Mouse (Mus musculus) kidney, adult 8-10 months (tissue): ENCODE results near the gene Tcf12.

Source experiments
- DNase-seq, 2 experiments: peaks; one replicate each; pipeline ENCODE4 v3.0.0; 2022

Tcf12 gene

DNA sequence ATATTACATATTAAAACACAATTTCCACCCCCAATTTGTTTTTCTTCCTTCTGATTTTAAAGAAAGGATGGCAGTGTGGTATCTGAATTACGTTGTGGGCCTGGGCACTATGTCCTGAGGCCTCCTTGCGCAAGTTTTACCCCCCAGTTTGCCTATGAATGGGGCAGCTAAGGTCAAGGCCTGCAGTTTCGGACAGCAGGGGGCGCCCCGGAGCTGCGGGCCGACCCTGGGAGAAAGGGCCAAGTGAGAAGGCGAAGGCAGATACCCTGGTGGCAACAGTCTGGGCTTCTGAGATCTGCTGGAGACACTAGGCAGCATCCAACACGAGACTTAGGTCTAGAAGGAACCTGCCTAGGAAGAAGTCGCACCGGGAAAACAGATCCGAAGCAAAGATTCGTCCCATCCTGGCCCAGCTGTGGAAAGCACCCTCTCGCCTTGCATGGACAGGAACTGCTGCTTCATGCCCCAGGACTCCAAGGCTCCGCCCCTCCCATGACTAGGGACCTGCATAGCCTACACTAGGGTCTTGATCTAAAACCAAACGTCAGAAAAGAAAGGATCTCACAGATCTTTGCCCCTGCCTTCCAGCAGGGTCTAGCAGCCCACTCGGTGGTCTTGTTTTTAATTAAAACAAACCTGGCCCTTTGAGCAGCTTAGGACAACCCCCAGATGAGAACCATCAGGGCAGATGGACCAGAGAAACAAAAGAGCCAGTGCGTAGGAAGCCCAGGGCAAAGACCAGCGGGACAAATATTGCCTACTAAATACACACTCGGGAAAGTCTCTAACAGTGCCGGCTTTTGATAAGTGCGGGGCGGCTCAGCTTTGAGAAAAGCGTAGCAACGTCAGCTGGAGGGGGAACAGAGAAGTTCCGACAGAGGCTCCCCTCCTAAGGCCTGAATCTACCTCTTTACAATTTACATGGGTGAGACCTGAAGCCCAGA, 279.6 kb downstream of the Tcf12 start:
- DNase-seq: peak in 1 of 2 experiments; percentile 66

DNA sequence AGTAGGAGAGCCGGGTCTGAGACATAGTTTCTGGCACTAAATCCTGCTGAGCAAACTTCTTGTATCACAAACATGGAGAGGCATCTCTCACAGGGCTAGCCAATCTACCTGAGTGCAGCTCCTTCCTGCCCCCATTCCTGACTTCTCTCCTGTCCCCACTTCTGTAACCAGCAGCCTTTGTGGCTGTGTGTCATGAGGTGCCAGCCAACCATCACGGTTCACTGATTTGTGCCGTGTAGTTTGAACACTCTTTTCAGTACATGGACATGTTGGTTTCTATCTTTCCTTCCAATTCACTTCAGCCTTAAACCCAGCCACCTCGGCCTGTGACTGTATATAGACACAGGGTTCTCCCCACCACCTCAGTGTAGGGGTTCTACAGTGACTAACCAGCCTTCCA, 280.7 kb downstream of the Tcf12 start:
- peak in 1 of 2 experiments; percentile 18 for DNase-seq

DNA sequence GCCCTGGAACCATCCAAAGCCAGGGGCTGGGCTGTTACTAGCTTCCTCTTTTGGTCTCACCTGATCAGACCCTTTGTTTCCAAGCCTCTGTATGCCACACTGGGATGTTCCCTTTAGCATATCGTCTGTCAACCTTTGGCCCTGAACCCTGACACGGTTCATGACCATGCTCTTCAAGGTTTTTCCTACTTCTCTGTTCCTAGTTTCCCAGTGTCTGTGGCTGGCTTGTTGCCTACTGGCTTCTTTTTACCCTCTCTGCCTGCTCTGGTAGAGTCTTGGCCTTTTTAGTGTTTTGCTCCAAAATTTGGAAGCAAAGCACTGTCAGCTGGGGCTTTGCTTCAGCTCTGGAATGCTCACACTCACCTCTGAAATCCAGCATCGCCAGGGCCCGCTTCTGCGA, 281.3 kb downstream of the Tcf12 start:
- no peak for DNase-seq

DNA sequence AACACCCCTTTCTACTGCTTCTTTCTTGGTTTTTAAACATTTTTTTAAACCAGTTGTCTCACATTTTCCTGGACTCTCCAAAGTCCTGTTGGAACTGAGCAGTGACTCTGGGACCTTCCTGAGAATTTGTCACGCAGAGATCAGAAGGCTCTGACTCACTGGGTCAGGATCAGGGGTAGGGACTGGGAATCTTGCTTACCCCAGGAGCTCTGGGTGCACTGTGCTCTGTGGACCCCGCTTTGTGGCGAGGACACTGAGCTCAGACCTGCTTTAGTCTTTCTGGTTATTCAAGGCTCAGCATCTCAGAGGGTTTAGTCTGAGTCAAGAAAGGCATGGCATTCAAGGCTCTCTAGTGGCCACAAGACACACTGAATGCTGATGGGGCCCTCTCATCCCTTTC, 281.9 kb downstream of the Tcf12 start:
- DNase-seq: no peak

DNA sequence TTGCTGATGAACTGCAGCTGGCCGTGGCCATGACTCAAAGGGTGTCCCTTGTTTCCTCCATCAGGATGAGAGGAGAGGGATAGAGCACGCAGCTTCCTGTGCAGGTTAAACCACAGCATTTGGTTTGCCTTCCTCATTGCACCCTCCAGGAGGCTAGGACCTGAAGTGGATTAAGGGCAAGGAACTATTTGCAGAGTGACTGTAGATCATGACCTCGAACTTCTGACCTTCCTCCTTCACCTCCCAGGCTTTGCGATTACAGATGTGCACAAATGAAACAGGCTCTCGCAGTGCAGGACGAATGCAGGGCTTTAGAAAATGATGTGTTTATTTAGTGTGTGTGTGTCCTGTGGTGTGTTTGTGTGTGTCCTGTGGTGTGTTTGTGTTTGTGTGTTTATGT, 282.5 kb downstream of the Tcf12 start:
- DNase-seq: no peak

DNA sequence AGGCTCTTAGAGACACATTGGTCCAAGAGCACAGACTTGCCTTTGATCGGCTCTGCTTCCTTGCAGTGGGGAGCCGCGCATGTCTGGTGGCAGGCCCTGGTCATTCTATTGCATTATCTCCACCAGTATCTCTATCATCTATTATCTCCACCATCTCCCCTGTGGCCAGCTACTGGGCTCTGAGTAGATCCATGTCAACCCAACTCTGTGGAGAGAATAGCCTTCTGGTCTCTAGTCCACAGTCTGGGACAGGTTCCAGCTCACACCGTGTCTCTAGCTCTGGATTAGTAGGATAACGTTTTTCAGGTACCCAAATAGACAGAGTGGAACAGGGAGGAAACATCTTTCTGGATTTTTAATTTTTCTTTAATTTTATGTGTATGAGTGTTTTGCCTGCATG, 284.3 kb downstream of the Tcf12 start:
- DNase-seq: no peak

DNA sequence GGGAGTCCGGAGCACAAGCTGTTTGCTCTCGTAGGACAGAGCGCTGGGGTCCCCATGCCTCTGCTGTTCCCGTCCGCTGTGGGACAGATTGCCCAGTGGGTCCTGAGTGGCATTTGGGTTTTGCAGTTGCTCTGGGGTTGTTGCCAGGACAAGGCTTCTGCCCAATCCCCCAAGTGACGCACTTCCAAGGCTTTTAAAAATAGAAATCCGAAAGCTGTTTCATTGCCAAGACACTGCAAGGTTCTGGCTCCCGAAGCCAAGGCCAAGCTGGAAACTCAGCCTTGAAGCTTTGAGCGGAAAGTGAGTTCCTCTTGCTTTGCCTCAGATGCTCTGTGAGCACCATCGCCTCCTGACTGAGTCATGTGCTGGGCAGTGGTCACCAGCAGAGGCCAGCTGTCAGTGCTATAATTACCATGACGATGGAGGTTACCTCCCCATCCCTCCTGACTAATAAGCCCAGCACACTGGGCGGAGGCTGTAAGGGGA, 285.6 kb downstream of the Tcf12 start:
- peak; percentile 39 for DNase-seq

DNA sequence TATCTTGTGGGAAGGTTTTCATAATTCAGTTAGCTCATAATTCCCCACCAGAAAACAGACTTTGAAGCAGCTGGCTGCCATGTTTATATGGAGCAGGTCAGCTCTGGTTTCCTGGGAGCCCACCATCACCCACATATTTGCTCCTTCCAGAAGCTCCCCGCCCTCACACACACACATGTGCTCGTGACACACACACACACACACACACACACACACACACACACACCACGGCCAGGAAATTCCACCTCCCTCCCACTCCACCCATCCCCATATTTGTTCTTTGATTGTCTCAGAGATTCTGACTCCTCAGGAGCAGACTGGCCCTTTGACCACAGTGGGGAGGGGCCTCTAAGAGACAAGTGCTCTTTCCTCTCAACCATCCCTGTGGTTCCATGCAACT, 289.7 kb downstream of the Tcf12 start:
- DNase-seq: no peak

DNA sequence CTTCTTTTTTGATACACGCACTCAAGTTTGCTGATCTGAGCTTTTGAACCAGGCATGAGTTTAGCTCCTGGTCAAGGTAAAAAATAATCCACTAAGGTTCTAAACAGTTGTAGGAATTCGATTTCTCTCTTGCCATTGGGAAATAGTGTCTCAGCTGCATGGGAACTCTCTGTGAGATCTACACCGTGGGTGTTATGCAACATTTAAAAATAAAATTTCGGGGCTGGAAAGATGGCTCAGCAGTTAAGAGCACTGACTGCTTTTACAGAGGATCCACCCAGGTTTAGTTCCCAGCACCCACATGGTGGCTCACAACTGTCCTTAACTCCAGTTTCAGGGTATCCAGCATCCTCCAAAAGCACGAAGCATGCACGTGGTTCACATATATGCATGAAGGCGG, 293.2 kb downstream of the Tcf12 start:
- DNase-seq: no peak

DNA sequence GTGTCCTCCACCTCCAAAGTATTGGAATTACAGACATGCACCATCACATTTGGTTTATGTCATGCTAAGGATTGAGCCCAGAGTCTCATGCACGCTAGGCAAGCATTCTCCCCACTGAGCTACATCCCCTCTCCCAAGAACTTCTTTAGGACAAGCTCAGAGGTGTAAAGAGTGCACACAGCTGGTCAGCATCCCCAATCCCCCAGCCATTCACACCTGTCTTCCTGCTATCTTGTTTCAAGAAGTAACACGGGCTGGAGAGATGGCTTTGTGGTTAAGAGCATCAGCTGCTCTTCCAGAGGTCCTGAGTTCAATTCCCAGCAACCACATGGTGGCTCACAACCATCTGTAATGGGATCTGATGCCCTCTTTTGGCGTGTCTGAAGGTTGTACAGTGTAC, 295.6 kb downstream of the Tcf12 start:
- no peak for DNase-seq

DNA sequence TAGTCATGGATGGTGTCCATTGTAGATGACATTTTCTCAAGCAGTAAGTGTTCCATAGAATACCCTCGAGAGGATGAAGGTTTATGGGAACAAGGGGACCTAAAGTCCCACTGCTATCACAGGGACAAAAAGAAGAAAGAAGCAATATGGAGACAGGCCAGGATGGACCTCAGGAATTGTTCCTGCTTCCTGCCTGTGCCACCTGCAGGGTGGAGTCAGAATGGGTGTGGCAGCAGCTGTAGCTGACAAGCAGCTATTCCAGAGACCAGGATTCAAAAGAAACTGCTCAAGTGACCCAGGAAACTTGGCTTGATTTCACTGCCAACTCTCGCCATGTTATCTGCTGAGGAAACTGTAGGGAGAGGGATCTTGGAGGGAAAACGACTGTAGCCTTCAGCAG, 298.1 kb downstream of the Tcf12 start:
- DNase-seq: no peak

DNA sequence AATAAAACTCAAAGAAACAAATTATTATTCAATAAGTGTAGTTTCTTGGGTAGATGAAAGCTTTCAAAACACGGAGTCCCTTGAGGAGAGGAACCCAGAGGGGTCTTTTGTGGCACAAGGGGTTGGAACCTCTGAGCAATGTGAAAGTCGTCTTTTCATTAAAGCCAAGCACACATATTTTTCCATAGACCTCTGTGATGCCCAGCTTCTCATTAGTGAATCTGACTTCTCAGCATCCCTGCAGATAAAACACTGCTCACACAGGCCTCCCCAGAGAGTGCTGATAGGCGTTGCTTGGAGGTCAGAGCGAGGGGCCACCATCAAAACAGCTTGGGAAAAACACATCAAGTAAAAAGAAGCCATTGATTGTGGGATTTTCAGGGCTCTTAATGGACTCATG, 298.8 kb downstream of the Tcf12 start:
- no peak for DNase-seq

DNA sequence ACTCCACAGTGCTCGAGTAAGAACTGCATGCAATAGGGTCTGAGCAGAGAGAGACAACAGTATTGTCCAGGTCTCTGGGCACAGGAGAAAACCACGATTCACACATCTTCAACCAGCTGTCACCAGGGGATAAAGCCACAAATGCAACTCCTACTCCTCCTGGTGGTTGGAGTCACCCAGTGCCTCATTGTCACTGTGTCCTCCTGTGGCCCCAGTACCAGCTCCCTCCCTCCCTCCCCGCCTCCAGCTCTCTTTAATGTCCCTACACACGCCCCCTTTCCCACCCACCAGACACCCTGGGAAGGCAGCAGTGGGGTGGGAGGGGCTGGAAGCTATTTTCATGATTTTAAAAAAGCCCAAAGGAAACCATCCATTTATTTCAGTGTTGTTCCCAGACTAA, 299.3 kb downstream of the Tcf12 start:
- no peak for DNase-seq

DNA sequence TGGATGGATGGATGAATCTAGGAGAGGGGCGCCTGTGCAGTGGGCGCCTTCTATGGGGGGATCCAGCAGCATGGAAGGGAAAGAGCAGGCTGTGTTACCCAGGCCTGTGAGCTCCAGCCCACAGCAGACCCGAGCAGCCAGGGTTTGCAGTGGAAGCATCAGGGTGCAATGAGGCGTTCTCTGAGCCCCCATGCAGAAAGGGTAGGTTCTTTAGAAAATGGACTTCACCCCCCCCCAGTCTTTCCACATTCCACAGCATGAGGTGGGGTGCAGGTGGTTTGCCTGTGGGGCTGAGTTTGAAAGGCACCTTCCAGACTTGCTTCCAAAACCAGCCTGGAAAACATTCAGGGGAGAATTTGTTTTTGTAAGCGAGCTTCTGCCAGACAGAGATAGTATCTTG, 300.3 kb downstream of the Tcf12 start:
- no peak for DNase-seq

DNA sequence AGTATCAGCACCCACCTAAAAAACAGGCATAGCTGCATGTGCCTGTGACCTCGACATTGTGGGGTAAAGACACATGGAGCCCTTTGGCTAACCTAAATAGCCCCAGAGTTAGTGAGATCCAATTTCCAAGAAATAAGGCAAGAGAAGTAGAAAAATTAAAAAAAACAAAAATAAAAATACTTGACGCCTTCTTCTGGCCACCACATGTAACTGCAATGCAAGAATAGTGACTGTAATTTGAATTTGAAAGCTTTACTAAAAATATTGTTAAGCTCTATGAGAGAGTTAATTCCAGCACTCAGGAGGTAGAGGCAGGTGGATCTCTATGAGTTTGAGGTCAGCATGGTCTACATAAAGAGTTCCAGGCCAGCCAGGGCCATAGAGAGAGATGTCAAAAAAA, 300.9 kb downstream of the Tcf12 start:
- no peak for DNase-seq

DNA sequence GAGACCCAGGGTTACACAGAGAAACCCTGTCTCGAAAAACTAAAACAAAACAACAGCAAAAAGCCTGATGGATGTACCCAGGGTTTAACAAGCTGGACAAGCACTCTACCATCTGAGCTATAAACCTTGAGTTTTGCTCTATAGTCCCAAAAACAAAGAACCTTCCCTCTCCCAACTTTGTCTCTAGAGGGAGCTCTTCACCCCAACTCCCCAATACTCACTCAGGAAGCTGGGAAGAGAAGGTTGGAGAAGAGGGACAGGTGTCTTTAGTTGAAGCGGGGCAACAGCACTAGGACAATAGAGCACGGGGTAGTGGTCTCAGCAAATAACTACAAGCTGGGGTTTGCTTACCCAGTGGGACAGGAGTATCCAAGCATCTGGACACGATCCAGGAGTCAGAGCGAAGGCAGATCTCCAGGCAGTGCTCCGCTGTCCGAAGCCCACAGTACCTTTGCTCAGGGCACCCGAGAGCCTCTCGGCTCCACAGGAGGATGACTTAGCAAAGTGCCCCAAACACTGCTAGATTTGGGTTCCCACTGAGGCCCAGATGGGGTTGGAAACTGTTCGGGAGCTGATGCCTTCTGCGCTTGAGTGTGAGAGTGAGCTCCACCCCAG, 302.9 kb downstream of the Tcf12 start:
- DNase-seq: no peak

DNA sequence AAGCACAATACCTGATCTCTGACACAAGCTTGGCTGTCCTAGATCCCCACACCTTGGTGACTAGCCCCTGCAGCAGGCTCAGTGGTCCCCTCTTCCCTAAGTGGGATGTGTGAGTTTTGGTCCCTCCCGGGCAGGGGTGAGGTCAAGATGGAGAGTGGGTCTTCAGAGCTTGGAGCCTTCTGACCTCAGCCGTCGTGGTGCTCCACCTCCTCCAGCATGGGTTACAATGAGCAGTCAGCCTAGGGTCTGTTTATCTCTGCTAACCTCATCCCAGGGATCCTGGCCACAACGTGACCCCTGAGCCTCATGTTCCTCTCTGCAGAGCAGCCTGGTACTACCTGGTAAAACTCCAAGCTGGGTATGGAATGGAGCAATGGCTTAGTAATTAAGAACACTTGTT, 303.9 kb downstream of the Tcf12 start:
- no peak for DNase-seq

DNA sequence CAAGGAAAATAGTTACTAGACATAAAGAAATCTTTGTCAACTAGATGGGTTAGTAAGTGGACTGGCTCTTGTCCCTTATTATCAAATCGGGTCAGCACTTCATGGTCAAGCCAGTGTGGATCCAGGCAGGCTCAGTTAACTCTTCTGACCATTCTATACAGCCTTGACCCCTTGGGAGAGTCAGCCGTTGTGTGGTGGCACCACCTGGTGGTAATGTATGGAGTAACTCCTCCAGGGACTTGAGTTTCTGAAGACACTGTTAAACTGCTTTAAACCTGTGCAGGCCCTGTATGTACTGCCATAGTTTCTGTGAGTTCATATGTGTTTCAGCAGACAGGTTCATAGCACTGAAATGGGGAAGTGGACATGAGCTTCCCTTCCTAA, 305.3 kb downstream of the Tcf12 start:
- DNase-seq: peak; percentile 76 to 88

DNA sequence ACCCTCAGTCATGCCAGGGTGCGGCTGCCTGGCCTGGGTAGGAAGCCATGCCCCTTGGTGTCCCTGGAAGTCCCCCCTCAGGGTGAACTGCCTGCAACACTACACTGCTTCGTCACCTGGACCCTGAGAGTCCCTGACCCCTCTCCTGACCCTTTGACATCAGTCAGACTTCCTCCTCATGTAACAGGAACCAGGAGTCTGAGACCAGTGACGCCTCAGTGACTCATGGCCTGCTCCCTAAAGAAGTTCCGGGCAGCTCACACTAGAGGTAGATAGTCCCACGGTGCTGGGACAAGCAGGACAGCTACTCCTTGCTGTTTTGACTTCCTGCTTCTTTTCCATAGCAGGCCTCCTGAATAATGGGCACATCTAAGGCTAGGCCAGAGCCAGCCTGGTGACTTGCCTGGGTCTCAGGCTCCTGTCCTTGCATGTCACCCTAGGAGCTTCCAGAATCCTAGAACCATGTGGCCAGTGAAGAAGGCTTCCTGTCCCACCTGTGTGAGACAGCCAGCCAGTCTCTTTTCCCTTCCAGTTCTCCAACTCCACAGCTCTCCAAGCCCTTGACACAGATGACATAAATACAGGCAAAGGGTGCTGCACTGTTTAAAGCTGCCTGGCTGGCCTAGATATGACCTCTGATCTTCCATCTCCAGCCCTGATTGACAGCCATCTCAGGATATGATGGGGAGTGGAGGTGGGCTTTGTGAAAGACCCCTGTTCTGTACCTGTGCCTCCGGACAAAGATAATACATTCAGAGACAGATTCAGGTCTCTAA, 305.8 kb downstream of the Tcf12 start:
- no peak for DNase-seq

DNA sequence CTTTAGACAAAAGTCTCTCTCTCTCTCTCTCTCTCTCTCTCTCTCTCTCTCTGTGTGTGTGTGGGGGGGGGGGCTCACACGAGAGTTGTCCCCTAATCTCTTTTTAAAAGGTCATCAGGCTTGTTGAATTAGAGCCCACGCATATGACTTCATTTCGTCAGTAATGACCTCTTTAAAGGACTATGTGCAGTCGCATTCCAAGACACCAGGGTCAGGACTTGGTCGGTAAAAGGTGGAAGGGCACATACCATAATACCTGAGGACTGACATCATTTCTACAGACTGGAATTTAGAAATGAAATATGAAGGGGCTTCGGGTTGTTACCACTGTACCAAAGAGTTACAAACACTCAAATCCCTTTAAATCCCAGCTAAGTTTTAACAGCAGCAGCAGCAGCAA, 307.6 kb downstream of the Tcf12 start:
- DNase-seq: no peak

DNA sequence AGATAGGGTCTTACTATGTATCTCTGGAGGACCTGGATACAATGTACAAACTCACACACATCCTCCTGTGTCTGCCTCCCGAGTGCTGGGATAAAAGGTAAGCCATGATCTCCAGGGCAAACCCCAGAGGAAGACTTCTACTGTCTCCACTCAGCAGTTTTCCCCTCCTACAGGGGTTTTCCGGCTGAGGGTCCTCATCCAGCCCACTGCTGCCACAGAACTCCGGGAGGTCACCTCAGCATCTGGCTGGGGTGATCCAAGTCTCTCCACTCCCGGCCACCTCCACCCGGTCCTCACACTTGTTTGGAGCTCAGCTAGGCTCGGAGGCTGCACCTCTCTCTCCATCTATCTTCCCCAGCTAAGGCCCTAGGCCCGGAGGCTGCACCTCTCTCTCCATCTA, 308.4 kb downstream of the Tcf12 start:
- no peak for DNase-seq

DNA sequence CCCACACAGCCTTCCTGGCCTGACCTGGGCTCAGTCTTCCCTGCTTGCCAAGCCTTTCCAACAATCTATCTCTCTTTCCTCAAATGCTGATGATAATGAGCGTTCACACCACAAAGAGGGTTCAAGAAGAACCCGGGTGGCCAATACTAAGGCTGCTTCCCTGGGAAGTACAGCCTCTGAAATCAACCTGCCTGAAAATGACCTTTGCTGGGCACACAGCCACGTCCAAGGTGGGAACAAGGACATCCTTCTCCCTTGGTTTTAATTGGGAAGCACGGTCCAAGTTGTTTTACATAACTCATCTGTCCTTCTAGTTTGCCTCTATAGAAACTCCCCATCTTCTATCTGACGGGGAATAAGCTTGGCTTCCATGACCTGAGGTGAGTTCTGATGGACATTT, 312.1 kb downstream of the Tcf12 start:
- peak; percentile 35 to 65 for DNase-seq

DNA sequence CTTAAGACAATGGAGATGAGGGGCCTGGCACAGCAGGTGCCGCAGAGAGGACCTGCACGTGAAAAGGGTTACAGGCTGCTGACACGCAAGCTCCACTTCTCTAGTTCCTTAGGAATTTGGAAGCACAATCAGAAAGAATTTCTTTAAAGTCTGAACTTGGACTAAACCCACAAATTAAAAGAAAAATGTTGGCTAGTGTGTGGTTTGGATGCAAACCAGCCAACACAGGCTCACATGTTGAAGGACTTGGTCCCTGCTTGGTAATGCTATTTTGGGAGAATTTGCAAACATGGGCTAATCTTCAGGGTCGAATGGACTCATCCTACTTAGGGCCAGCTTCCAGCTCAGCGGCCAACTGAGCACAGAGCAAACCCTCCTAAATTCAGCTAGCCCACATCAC, 313.5 kb downstream of the Tcf12 start:
- DNase-seq: no peak
